Mouse (Mus musculus) naive thymus-derived CD4-positive, alpha-beta T cell, adult 2 months (primary cell): ENCODE measurements around the gene Hdac9.

ENCODE experiments used
- DNase-seq: peaks from one replicate; pipeline ENCODE4 v3.0.0-alpha.2; 2011; ENCODE audit warnings: low read depth

Gene Hdac9

GRCm38 (mm10) chr12:34338886-34339285, 578.0 kb downstream of the Hdac9 start:
- no peak for DNase-seq

GRCm38 (mm10) chr12:34334455-34335084, 582.3 kb downstream of the Hdac9 start:
- DNase-seq: no peak

- DNase-seq: no peak
Observed at GRCm38 (mm10) chr12:34332884-34333283, 584.0 kb downstream of the Hdac9 start.

- DNase-seq: no peak
Observed at GRCm38 (mm10) chr12:34327111-34327510, 589.8 kb downstream of the Hdac9 start.

- DNase-seq: no peak
Observed at GRCm38 (mm10) chr12:34312113-34312719, 604.7 kb downstream of the Hdac9 start.

- DNase-seq: no peak
Observed at GRCm38 (mm10) chr12:34305453-34305852, 611.4 kb downstream of the Hdac9 start.

- DNase-seq: no peak
Observed at GRCm38 (mm10) chr12:34292346-34292745, 624.5 kb downstream of the Hdac9 start.

- no peak for DNase-seq
Observed at GRCm38 (mm10) chr12:34287218-34287617, 629.7 kb downstream of the Hdac9 start.

GRCm38 (mm10) chr12:34284888-34285287, 632.0 kb downstream of the Hdac9 start:
- no peak for DNase-seq

GRCm38 (mm10) chr12:34284396-34284795, 632.5 kb downstream of the Hdac9 start:
- DNase-seq: no peak

GRCm38 (mm10) chr12:34278822-34279221, 638.1 kb downstream of the Hdac9 start:
- no peak for DNase-seq

GRCm38 (mm10) chr12:34273816-34274215, 643.1 kb downstream of the Hdac9 start:
- DNase-seq: no peak

- no peak for DNase-seq
Observed at GRCm38 (mm10) chr12:34270096-34270495, 646.8 kb downstream of the Hdac9 start.

- no peak for DNase-seq
Observed at GRCm38 (mm10) chr12:34269472-34270040, 647.3 kb downstream of the Hdac9 start.

GRCm38 (mm10) chr12:34259651-34260050, 657.2 kb downstream of the Hdac9 start:
- DNase-seq: no peak

GRCm38 (mm10) chr12:34249160-34249559, 667.7 kb downstream of the Hdac9 start:
- DNase-seq: peak; percentile 7

- DNase-seq: peak; percentile 47
Observed at GRCm38 (mm10) chr12:34248193-34249121, 668.4 kb downstream of the Hdac9 start.

- no peak for DNase-seq
Observed at GRCm38 (mm10) chr12:34238796-34239195, 678.1 kb downstream of the Hdac9 start.

- DNase-seq: no peak
Observed at GRCm38 (mm10) chr12:34231621-34232150, 685.2 kb downstream of the Hdac9 start.

GRCm38 (mm10) chr12:34224505-34224904, 692.4 kb downstream of the Hdac9 start:
- no peak for DNase-seq

- DNase-seq: no peak
Observed at GRCm38 (mm10) chr12:34221014-34221413, 695.9 kb downstream of the Hdac9 start.
